2 mouse cellular contexts compared by ENCODE assay signal in genomic region chr17:46736160-46736559, GRCm38 (mm10).
TF ChIP-seq lines count a peak whose summit lies in the region.

No protein-coding gene starts in this region.

TF ChIP-seq in C2C12, 6 proteins besides CTCF, POLR2A, EP300 and RAD21:
- TF ChIP-seq MAX (IDR thresholded peaks at IDR 0.05) (no peak), MYOG (IDR thresholded peaks at IDR 0.05; ENCODE audit: control insufficient read depth, extremely low read depth, insufficient read length) (no peak), FOSL1 (IDR thresholded peaks at IDR 0.05; ENCODE audit: insufficient read depth, low read length, poor library complexity, severe bottlenecking) (no peak), CEBPB (IDR thresholded peaks at IDR 0.05; ENCODE audit: low read depth) (no peak), MYOD1 (IDR thresholded peaks at IDR 0.05; ENCODE audit: control insufficient read depth, insufficient read length, low read depth) (no peak), USF1 (IDR thresholded peaks at IDR 0.05; ENCODE audit: low read depth) (no peak)

TF ChIP-seq in MEL, 35 proteins besides CTCF, POLR2A, EP300 and RAD21:
- no peak for TF ChIP-seq BHLHE40 (IDR thresholded peaks at IDR 0.05; ENCODE audit: borderline replicate concordance, low read depth, low read length)
- TF ChIP-seq SMC3 (IDR thresholded peaks at IDR 0.05; ENCODE audit: low read depth, low read length): peak; percentile 38
- TF ChIP-seq MAFK (IDR thresholded peaks at IDR 0.05; ENCODE audit: borderline replicate concordance, low read depth, low read length): no peak
- no peak for TF ChIP-seq NRF1 (IDR thresholded peaks at IDR 0.05; ENCODE audit: insufficient read depth, low read depth, low read length, poor library complexity, severe bottlenecking)
- TF ChIP-seq MYC (IDR thresholded peaks at IDR 0.05; ENCODE audit: low read depth, low read length): no peak
- no peak for TF ChIP-seq E2F4 (IDR thresholded peaks at IDR 0.05; ENCODE audit: borderline replicate concordance, low read depth, low read length)
- TF ChIP-seq ELF1 (IDR thresholded peaks at IDR 0.05; ENCODE audit: low read depth, low read length): no peak
